Mouse (Mus musculus) liver, postnatal 0 days (tissue): ENCODE measurements around the gene Cfd.

Source experiments
- CTCF ChIP-seq: sonication (generic); IDR thresholded peaks from 2 replicates; pipeline ENCODE4 v1.5.1; 2016; ENCODE audit warnings: antibody characterized with exemption, low read depth
- EP300 ChIP-seq: IDR thresholded peaks from 2 replicates; pipeline ENCODE4 v1.6.1; 2016; ENCODE audit warnings: antibody characterized with exemption, low read depth, mild to moderate bottlenecking

DNA sequence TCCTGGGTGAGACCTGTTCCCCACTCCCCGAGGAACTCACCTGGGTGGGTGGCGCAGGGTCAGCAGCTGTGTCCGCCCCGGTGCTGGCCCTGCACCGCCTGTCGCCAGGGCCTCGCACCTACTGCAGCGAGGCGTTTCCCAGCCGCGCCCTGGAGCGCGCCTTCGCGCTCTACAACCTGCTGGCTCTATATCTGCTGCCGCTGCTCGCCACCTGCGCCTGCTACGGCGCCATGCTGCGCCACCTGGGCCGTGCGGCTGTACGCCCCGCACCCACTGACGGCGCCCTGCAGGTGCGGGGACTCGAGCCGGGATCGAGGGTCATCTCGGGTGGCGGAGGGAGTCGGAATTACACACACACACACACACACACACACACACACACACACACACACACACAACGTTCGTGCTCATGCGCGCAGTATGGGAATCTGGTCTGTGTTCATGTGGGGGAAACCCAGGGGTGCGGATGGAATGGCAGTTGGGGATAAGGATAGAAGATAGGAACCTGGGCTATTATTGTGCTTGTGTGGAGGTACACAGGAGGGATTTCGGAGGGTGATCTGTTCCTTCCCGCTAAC lies 30.4 kb downstream of the Cfd start, which contains the start of gene R3hdm4:
- TF ChIP-seq EP300 (no peak), CTCF (no peak)
